Mouse (Mus musculus): ENCODE measurements around the gene Otud7b.
A peak's percentile ranks its signal among the peaks of the same experiment; 100 is the strongest.
"Not testable (repeated sequence)": the region's sequence is repeated elsewhere in the genome, so short reads cannot be mapped to it uniquely, and the experiment has no call there.

The Otud7b gene

DNA sequence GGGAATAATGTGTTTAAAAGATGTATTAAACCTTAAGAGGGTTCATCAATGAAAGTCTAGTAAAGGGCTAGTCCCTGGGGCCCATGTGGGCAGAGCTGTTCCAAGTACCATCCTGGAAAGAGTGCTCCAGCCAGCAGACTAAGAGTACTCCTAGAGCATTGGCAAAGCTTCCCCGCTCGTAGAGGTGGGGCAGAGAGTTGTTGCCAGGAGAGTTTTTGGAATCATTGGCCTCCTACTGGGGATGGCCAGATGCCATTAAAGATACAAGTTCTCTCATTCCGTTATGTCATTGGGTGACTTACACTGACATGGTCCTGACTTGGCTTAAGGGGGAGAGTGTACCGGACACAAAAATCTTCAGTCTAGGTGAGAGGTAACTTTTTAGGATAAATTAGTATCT lies 75.2 kb downstream of the Otud7b start:
- DNase-seq (ENCODE audit: low read depth) = no peak

DNA sequence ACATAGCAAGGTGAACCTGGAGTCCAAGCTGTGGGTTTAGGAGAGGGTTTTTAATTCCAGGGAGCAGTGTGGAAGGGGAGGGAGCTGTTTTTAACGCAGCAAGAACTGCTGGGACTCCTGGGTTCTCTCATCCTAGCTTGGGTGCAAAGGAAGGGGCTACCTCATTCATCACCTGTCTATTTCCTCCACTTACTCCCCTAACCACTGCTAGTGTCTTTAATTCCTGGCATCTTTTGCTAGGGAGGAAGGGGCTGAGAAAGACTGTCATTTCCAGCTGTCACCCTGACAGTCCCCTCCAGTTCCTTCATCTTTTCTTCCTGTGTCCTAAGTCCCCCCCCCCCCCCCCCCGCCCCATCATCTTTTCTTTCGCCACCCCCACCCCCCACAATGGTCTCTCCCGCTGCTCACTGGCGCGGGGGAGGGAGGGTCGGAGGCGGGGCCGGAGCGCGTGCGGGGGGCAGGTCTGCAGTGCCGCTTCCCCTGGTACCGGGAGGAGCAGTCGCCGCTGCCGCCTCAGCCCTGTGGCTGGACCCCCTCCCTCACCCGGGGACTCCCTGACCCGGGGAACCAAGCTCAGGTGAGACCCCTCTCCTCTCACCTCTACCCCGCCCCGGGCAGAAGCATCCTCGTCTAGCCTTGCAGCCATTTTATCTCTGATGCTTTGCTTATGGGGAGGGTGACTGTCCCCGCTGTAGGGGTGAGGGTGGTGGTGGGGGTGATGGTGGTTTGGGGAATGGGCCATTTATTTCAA lies 76.6 kb downstream of the Otud7b start, which contains the start of gene Sv2a:
Sv2a (plus strand) TSS at position 425 of the 751 bp plus-strand sequence.
- DNase-seq (ENCODE audit: low read depth) = no peak

GRCm38 (mm10) chr3:96181510-96182381 lies 77.4 kb downstream of the Otud7b start:
- DNase-seq (ENCODE audit: low read depth) = no peak

GRCm38 (mm10) chr3:96182382-96182776 lies 78.1 kb downstream of the Otud7b start:
- DNase-seq (ENCODE audit: low read depth) = no peak

- DNase-seq (ENCODE audit: low read depth) = no peak
These were observed 88.7 kb downstream of the Otud7b start for GRCm38 (mm10) chr3:96192977-96193376.

- DNase-seq (ENCODE audit: low read depth) = no peak
These were observed 90.6 kb downstream of the Otud7b start for GRCm38 (mm10) chr3:96194966-96195365.

- no peak for DNase-seq (ENCODE audit: low read depth)
These were observed 91.4 kb downstream of the Otud7b start for GRCm38 (mm10) chr3:96195616-96196313.

GRCm38 (mm10) chr3:96196437-96197128 lies 92.3 kb downstream of the Otud7b start:
- DNase-seq (ENCODE audit: low read depth) = no peak

DNA sequence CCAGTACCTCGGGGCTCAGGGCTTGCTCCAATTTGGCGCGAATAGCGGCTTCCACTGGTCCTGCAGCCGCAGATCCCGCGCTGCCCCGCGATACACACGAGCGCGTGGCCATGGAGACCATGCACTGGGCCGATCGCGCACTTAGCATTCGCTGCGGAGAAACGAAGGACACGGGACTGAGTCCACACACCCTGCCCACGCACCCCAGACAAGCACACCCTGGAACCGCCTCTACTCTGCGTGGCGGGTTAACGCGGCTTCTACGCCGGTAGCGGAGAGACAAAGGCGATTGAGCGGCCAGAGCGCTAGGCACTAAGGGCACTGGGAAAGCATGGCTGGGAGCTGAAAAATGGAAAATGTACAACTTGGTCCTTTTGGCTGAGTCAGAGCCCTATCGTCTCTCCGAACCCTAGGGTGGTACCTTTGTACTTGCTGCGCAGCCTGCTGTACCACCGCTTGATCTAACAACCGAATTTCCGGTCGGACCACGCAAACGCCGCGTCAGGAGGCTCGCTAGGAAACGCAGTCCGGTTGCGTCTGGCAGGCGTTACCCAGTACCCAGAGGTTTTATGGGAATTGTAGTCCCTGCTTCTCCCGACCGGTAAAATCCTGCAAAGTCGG lies 92.9 kb downstream of the Otud7b start:
- DNase-seq (ENCODE audit: low read depth) = peak; percentile 81

- peak; percentile 44 for DNase-seq (ENCODE audit: low read depth)
These were observed 93.9 kb downstream of the Otud7b start for GRCm38 (mm10) chr3:96198181-96198580.

DNA sequence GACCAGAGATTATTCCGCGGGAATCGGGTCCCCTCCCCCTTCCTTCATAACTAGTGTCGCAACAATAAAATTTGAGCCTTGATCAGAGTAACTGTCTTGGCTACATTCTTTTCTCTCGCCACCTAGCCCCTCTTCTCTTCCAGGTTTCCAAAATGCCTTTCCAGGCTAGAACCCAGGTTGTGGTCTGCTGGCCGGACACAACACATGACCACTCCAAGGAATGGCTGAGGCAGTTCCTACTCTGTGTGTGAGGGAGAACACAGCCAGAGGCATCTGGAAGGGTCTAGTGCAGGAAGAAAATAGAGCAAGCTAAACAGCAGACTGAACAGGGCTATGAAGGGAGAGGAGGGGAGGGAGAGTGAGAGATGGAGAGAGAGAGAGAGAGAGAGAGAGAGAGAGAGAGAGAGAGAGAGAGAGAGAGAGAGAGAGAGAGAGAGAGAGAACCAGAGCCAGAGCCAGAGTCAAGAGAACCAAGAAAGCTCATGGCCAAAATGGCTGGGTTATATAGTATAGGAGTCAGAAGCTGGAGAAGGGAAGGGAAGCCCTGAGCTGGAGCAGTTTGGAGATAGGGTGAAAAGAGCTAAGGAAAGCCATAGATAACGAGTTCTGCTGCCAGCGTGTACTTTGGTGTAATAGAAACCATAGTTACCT lies 94.4 kb downstream of the Otud7b start:
- not testable (repeated sequence) for DNase-seq (ENCODE audit: low read depth)

GRCm38 (mm10) chr3:96199731-96200130 lies 95.4 kb downstream of the Otud7b start:
- no peak for DNase-seq (ENCODE audit: low read depth)

DNA sequence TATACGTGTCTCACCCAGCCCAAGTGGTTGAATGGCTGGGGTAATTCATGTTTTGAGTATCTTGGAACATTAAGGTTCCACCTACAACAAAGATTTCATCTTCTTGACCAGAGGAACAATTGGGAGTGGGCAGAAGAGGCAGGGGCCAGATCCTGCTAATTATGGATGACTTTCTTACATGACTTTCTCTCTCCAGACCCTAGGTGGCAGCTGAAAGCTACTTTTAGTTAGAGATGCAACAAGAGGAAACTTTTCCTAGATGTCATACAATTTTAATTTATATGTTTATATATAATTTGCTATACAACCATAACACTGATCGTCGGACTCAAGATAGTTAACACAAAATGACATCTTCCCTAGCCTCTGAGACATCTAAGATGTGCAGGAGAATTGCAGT lies 103.5 kb downstream of the Otud7b start:
- DNase-seq (ENCODE audit: low read depth) = no peak

GRCm38 (mm10) chr3:96209242-96209641 lies 104.9 kb downstream of the Otud7b start:
- DNase-seq (ENCODE audit: low read depth) = no peak

Measured in c-Kit-positive CD71-positive TER-119-negative erythroid progenitor cells, embryonic 14.5 days (primary cell).